Mouse (Mus musculus): ENCODE data around the gene Slc43a2. TPM values are rescaled to one million over a fixed set of nuclear protein-coding genes. Genes with fewer than 3 reads are reported as not detected.
A peak's percentile ranks its signal among the peaks of the same experiment; 100 is the strongest.

Gene Slc43a2
- total and polyA plus RNA-seq, 2 experiments from 2014 or later: 20.4 to 34.5 TPM

DNA sequence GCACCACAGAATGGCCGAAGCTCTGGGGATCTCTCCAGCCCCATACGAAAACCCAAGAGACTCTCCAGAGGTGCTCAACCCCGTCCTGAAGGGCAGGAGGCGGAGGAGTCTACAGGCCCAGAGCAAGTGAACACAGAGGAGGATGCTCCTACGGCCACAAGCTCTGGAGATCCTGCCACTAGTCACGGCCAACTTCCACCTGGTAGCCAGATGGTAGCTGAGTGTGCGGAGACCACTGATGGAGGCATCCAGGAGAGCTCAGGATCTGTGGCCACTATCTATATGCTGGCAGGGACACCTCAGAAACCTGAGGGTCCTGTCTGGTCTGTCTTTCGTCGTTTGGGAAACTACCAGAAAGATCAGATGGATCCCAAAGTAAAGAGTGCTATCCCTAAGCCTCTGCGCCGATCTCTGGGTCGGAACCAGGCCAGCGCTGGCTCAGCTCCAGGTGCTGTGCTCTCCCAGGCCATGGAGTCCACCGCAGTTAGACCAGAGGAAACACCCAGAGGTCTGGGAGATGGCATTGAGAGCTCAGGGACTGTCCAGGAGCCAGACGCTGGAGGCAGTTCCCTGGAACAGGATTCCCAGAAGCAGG, 5.9 kb upstream of the Slc43a2 start:
- Histone ChIP-seq H3K36me3 (ENCODE audit: insufficient read depth, low read length) (no peaks in the 10 kb centered on the region), H3K9me3 (ENCODE audit: low read length) (no peaks in the 10 kb centered on the region), H3K27ac (ENCODE audit: low read depth, low read length) (no peak overlapping the region), H3K27me3 (ENCODE audit: insufficient read depth, low read length) (no peaks in the 10 kb centered on the region), H3K9ac (replicated peaks; ENCODE audit: low read length, poor library complexity, severe bottlenecking) (no peak overlapping the region), H3K4me3 (ENCODE audit: low read depth, low read length) (no peak overlapping the region), H3K4me2 (ENCODE audit: low read depth, low read length, poor library complexity, severe bottlenecking) (no peak overlapping the region), H3K4me1 (ENCODE audit: insufficient read depth, low read length) (no peaks in the 10 kb centered on the region)
- 85% methylated on average over 15 of the region's 15 CpGs for WGBS
- DNase-seq (ENCODE audit: low spot score) (no peak), ATAC-seq (ENCODE audit: low FRiP score) (no peak)
- no peak for TF ChIP-seq CTCF (IDR thresholded peaks at IDR 0.05)

- no peak overlapping the region for H3K4me3 ChIP-seq (ENCODE audit: low read depth, low read length)
- no peak overlapping the region for H3K4me2 ChIP-seq (ENCODE audit: low read depth, low read length, poor library complexity, severe bottlenecking)
- no peak for ATAC-seq (ENCODE audit: low FRiP score)
- no peak for TF ChIP-seq CTCF (IDR thresholded peaks at IDR 0.05)
- no peaks in the 10 kb centered on the region for H3K27me3 ChIP-seq (ENCODE audit: insufficient read depth, low read length)
- no peak overlapping the region for H3K9ac ChIP-seq (replicated peaks; ENCODE audit: low read length, poor library complexity, severe bottlenecking)
- H3K4me1 ChIP-seq (ENCODE audit: insufficient read depth, low read length): no peaks in the 10 kb centered on the region
- H3K36me3 ChIP-seq (ENCODE audit: insufficient read depth, low read length): no peaks in the 10 kb centered on the region
- H3K27ac ChIP-seq (ENCODE audit: low read depth, low read length): no peak overlapping the region
- no peaks in the 10 kb centered on the region for H3K9me3 ChIP-seq (ENCODE audit: low read length)
- 80% methylated on average over 6 of the region's 6 CpGs for WGBS
- no peak for DNase-seq (ENCODE audit: low spot score)
Observed at GRCm38 (mm10) chr11:75526943-75527342, 4.6 kb upstream of the Slc43a2 start.

DNA sequence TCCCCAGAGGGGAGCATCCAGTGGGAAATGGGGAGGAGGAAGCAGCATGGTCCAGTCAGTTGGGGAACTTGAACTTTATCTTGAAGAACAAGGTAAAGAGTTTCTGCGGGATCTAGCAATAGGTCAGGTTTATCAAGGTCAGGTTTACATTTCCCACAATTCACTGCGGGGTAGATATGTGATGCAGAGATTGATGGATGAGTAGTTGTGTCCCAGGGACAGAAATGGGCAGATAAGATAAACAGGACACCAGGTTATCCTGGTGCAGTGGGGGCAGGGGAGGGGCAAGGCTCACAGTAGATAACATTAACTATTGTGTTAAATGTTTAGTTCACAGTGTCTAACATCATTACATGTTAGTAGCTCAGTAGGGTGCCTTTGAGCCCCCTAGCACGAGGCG, 1.7 kb upstream of the Slc43a2 start:
- Histone ChIP-seq H3K27me3 (ENCODE audit: insufficient read depth, low read length) (no peaks in the 10 kb centered on the region), H3K4me3 (ENCODE audit: low read depth, low read length) (no peak overlapping the region), H3K4me2 (ENCODE audit: low read depth, low read length, poor library complexity, severe bottlenecking) (peak overlapping the region; percentile 96; the same call in 1 of the 2 replicates), H3K4me1 (ENCODE audit: insufficient read depth, low read length) (peaks cover 10% of the 10 kb centered on the region), H3K9me3 (ENCODE audit: low read length) (no peaks in the 10 kb centered on the region), H3K36me3 (ENCODE audit: insufficient read depth, low read length) (no peaks in the 10 kb centered on the region), H3K27ac (ENCODE audit: low read depth, low read length) (peak overlapping the region; percentile 99), H3K9ac (replicated peaks; ENCODE audit: low read length, poor library complexity, severe bottlenecking) (no peak overlapping the region)
- DNase-seq (ENCODE audit: low spot score): no peak
- TF ChIP-seq CTCF (IDR thresholded peaks at IDR 0.05): no peak
- no peak for ATAC-seq (ENCODE audit: low FRiP score)
- WGBS: 54% methylated on average over 4 of the region's 4 CpGs

DNA sequence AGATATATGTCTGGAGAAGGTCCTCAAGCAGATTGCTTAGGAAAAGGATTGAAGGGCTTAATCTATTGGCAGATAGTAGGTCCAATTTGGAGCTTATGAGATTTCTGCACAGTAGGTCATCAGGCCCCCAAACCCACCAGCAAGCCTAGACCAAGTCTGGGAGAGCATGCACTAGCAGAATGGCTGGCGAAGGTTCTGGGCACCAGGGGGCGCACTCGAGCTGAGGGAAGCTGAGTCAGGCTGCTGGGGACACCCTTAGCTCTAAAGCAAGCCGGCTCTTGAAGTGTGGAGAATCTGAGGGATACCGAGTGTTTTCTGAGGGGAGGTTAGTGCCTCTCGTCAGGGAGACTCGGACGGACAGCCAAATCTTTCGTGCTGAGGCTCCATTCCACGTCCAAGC, 1.2 kb upstream of the Slc43a2 start:
- H3K9me3 ChIP-seq (ENCODE audit: low read length): no peaks in the 10 kb centered on the region
- WGBS: under 1% methylated on average over 10 of the region's 10 CpGs
- peaks cover 16% of the 10 kb centered on the region for H3K4me1 ChIP-seq (ENCODE audit: insufficient read depth, low read length)
- H3K27me3 ChIP-seq (ENCODE audit: insufficient read depth, low read length): no peaks in the 10 kb centered on the region
- H3K4me3 ChIP-seq (ENCODE audit: low read depth, low read length): peak overlapping the region; percentile 59
- peak overlapping the region; percentile 96 for H3K4me2 ChIP-seq (ENCODE audit: low read depth, low read length, poor library complexity, severe bottlenecking)
- no peaks in the 10 kb centered on the region for H3K36me3 ChIP-seq (ENCODE audit: insufficient read depth, low read length)
- H3K27ac ChIP-seq (ENCODE audit: low read depth, low read length): peak overlapping the region; percentile 99
- peak; percentile 99 for TF ChIP-seq CTCF (IDR thresholded peaks at IDR 0.05)
- peak overlapping the region; percentile 97 for H3K9ac ChIP-seq (replicated peaks; ENCODE audit: low read length, poor library complexity, severe bottlenecking)
- ATAC-seq (ENCODE audit: low FRiP score) (peak; percentile 8; the same call in 1 of the 2 replicates), DNase-seq (ENCODE audit: low spot score) (peak; percentile 93)

DNA sequence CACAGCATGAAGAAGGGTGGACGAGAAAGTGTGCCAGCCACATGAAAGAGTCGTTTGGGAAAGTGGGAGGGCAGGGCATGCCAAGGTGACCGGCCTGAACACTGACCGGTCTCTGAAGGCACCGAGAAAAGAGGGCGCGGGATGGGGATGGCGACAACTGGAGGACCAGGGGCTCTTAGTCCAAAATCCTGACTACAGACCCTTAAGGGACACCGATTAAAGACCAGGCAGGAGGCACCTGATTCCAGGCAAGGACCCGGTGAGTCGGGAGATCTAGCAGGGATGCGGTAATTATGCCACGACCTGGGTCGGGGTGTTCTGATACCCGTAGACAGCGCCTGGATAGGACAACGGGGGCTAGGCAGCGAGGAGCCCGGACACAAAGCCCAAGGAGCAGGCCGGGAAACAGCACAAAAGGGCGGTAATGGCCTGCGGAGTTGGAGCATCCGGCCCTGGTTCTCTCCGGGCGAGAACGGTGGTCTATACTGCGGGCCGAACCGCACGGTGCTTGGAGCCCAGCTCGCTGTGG, 585 bp upstream of the Slc43a2 start:
- under 1% methylated on average over 30 of the region's 31 CpGs for WGBS
- no peaks in the 10 kb centered on the region for H3K9me3 ChIP-seq (ENCODE audit: low read length)
- peak overlapping the region; percentile 97 for H3K9ac ChIP-seq (replicated peaks; ENCODE audit: low read length, poor library complexity, severe bottlenecking)
- DNase-seq (ENCODE audit: low spot score): no peak
- H3K4me2 ChIP-seq (ENCODE audit: low read depth, low read length, poor library complexity, severe bottlenecking): peak overlapping the region; percentile 96
- peak; percentile 45 for ATAC-seq (ENCODE audit: low FRiP score)
- TF ChIP-seq CTCF (IDR thresholded peaks at IDR 0.05): no peak
- H3K27ac ChIP-seq (ENCODE audit: low read depth, low read length): peak overlapping the region; percentile 99
- H3K36me3 ChIP-seq (ENCODE audit: insufficient read depth, low read length): no peaks in the 10 kb centered on the region
- H3K4me1 ChIP-seq (ENCODE audit: insufficient read depth, low read length): peaks cover 16% of the 10 kb centered on the region
- no peaks in the 10 kb centered on the region for H3K27me3 ChIP-seq (ENCODE audit: insufficient read depth, low read length)
- peak overlapping the region; percentile 59 for H3K4me3 ChIP-seq (ENCODE audit: low read depth, low read length)

Measured in midbrain, postnatal 0 days (tissue).